Mouse (Mus musculus): ENCODE results near the gene Sall1. TPM values are rescaled to one million over a fixed set of nuclear protein-coding genes. Genes with fewer than 3 reads are reported as not detected.
A peak's percentile ranks its signal among the peaks of the same experiment; 100 is the strongest.

Gene Sall1
- polyA plus RNA-seq, 1 experiment, result 60.4 TPM

- Histone ChIP-seq H3K4me3 (ENCODE audit: low read depth, low read length) (no peak overlapping the region), H3K9me3 (replicated peaks; ENCODE audit: control insufficient read depth, insufficient read depth, low read length, poor library complexity, severe bottlenecking) (no peaks in the 10 kb centered on the region), H3K27ac (ENCODE audit: insufficient read depth, low read length) (peak overlapping the region; percentile 92), H3K36me3 (ENCODE audit: control insufficient read depth, insufficient read depth, low read length, poor library complexity, severe bottlenecking) (0 out of 2 replicates have a peak, but pooled peaks cover 2% of the 10 kb centered on the region), H3K9ac (ENCODE audit: low read depth, poor library complexity, severe bottlenecking) (peak overlapping the region; percentile 6), H3K4me1 (ENCODE audit: control insufficient read depth, insufficient read depth, low read length) (peaks cover 2% of the 10 kb centered on the region), H3K27me3 (ENCODE audit: control insufficient read depth, insufficient read depth, low read length, poor library complexity, severe bottlenecking) (no peaks in the 10 kb centered on the region)
- TF ChIP-seq POLR2A (IDR thresholded peaks at IDR 0.05; ENCODE audit: insufficient read depth, low read length) (no peak), EP300 (IDR thresholded peaks at IDR 0.05; ENCODE audit: insufficient read depth, low read depth, low read length) (peak; percentile 33; the same call in 1 of the 2 replicates), CTCF (IDR thresholded peaks at IDR 0.05; ENCODE audit: low read depth, low read length) (no peak)
Measured at GRCm38 (mm10) chr8:89063366-89064040, 19.5 kb upstream of the Sall1 start.

- H3K9me3 ChIP-seq (replicated peaks; ENCODE audit: control insufficient read depth, insufficient read depth, low read length, poor library complexity, severe bottlenecking), result no peaks in the 10 kb centered on the region
- no peak overlapping the region for H3K27ac ChIP-seq (ENCODE audit: insufficient read depth, low read length)
- H3K4me1 ChIP-seq (ENCODE audit: control insufficient read depth, insufficient read depth, low read length), result peaks cover 2% of the 10 kb centered on the region
- 0 out of 2 replicates have a peak, but pooled peaks cover 3% of the 10 kb centered on the region for H3K36me3 ChIP-seq (ENCODE audit: control insufficient read depth, insufficient read depth, low read length, poor library complexity, severe bottlenecking)
- H3K4me3 ChIP-seq (ENCODE audit: low read depth, low read length), result no peak overlapping the region
- no peaks in the 10 kb centered on the region for H3K27me3 ChIP-seq (ENCODE audit: control insufficient read depth, insufficient read depth, low read length, poor library complexity, severe bottlenecking)
- H3K9ac ChIP-seq (ENCODE audit: low read depth, poor library complexity, severe bottlenecking), result no peak overlapping the region
- TF ChIP-seq EP300 (IDR thresholded peaks at IDR 0.05; ENCODE audit: insufficient read depth, low read depth, low read length) (no peak), POLR2A (IDR thresholded peaks at IDR 0.05; ENCODE audit: insufficient read depth, low read length) (no peak), CTCF (IDR thresholded peaks at IDR 0.05; ENCODE audit: low read depth, low read length) (no peak)
Measured at GRCm38 (mm10) chr8:89060717-89061116, 16.8 kb upstream of the Sall1 start.

- no peaks in the 10 kb centered on the region for H3K27me3 ChIP-seq (ENCODE audit: control insufficient read depth, insufficient read depth, low read length, poor library complexity, severe bottlenecking)
- H3K9ac ChIP-seq (ENCODE audit: low read depth, poor library complexity, severe bottlenecking), result no peak overlapping the region
- H3K4me1 ChIP-seq (ENCODE audit: control insufficient read depth, insufficient read depth, low read length), result peaks cover 2% of the 10 kb centered on the region
- no peak overlapping the region for H3K4me3 ChIP-seq (ENCODE audit: low read depth, low read length)
- H3K36me3 ChIP-seq (ENCODE audit: control insufficient read depth, insufficient read depth, low read length, poor library complexity, severe bottlenecking), result 0 out of 2 replicates have a peak, but pooled peaks cover 3% of the 10 kb centered on the region
- no peak overlapping the region for H3K27ac ChIP-seq (ENCODE audit: insufficient read depth, low read length)
- TF ChIP-seq POLR2A (IDR thresholded peaks at IDR 0.05; ENCODE audit: insufficient read depth, low read length), result no peak
- TF ChIP-seq CTCF (IDR thresholded peaks at IDR 0.05; ENCODE audit: low read depth, low read length), result no peak
- TF ChIP-seq EP300 (IDR thresholded peaks at IDR 0.05; ENCODE audit: insufficient read depth, low read depth, low read length), result no peak
- no peaks in the 10 kb centered on the region for H3K9me3 ChIP-seq (replicated peaks; ENCODE audit: control insufficient read depth, insufficient read depth, low read length, poor library complexity, severe bottlenecking)
Measured at GRCm38 (mm10) chr8:89059507-89059906, 15.5 kb upstream of the Sall1 start.

GRCm38 (mm10) chr8:89052880-89053279 lies 8.9 kb upstream of the Sall1 start:
- Histone ChIP-seq H3K4me3 (ENCODE audit: low read depth, low read length) (peak overlapping the region; percentile 98), H3K27ac (ENCODE audit: insufficient read depth, low read length) (peak overlapping the region; percentile 72), H3K9me3 (replicated peaks; ENCODE audit: control insufficient read depth, insufficient read depth, low read length, poor library complexity, severe bottlenecking) (no peaks in the 10 kb centered on the region), H3K27me3 (ENCODE audit: control insufficient read depth, insufficient read depth, low read length, poor library complexity, severe bottlenecking) (no peaks in the 10 kb centered on the region), H3K9ac (ENCODE audit: low read depth, poor library complexity, severe bottlenecking) (peak overlapping the region; percentile 91), H3K36me3 (ENCODE audit: control insufficient read depth, insufficient read depth, low read length, poor library complexity, severe bottlenecking) (peaks cover 29% of the 10 kb centered on the region), H3K4me1 (ENCODE audit: control insufficient read depth, insufficient read depth, low read length) (peaks cover 2% of the 10 kb centered on the region)
- no peak for TF ChIP-seq EP300 (IDR thresholded peaks at IDR 0.05; ENCODE audit: insufficient read depth, low read depth, low read length)
- TF ChIP-seq CTCF (IDR thresholded peaks at IDR 0.05; ENCODE audit: low read depth, low read length), result no peak
- peak; percentile 33 for TF ChIP-seq POLR2A (IDR thresholded peaks at IDR 0.05; ENCODE audit: insufficient read depth, low read length)

GRCm38 (mm10) chr8:89046639-89047348 lies 2.8 kb upstream of the Sall1 start:
- peak overlapping the region; percentile 3 for H3K9ac ChIP-seq (ENCODE audit: low read depth, poor library complexity, severe bottlenecking)
- no peaks in the 10 kb centered on the region for H3K27me3 ChIP-seq (ENCODE audit: control insufficient read depth, insufficient read depth, low read length, poor library complexity, severe bottlenecking)

GRCm38 (mm10) chr8:89046226-89046625 lies 2.3 kb upstream of the Sall1 start:
- H3K4me3 ChIP-seq (ENCODE audit: low read depth, low read length), result peak overlapping the region; percentile 90
- no peaks in the 10 kb centered on the region for H3K9me3 ChIP-seq (replicated peaks; ENCODE audit: control insufficient read depth, insufficient read depth, low read length, poor library complexity, severe bottlenecking)
- peaks cover 2% of the 10 kb centered on the region for H3K4me1 ChIP-seq (ENCODE audit: control insufficient read depth, insufficient read depth, low read length)
- TF ChIP-seq POLR2A (IDR thresholded peaks at IDR 0.05; ENCODE audit: insufficient read depth, low read length), result peak; percentile 6
- no peak for TF ChIP-seq CTCF (IDR thresholded peaks at IDR 0.05; ENCODE audit: low read depth, low read length)
- peaks cover 27% of the 10 kb centered on the region for H3K36me3 ChIP-seq (ENCODE audit: control insufficient read depth, insufficient read depth, low read length, poor library complexity, severe bottlenecking)
- peak overlapping the region; percentile 77 for H3K27ac ChIP-seq (ENCODE audit: insufficient read depth, low read length)
- peak overlapping the region; percentile 100 for H3K9ac ChIP-seq (ENCODE audit: low read depth, poor library complexity, severe bottlenecking)
- no peaks in the 10 kb centered on the region for H3K27me3 ChIP-seq (ENCODE audit: control insufficient read depth, insufficient read depth, low read length, poor library complexity, severe bottlenecking)

More at GRCm38 (mm10) chr8:89046639-89047348, 2.8 kb upstream of the Sall1 start:
- peak overlapping the region; percentile 90 for H3K4me3 ChIP-seq (ENCODE audit: low read depth, low read length)
- H3K4me1 ChIP-seq (ENCODE audit: control insufficient read depth, insufficient read depth, low read length), result peaks cover 3% of the 10 kb centered on the region
- H3K36me3 ChIP-seq (ENCODE audit: control insufficient read depth, insufficient read depth, low read length, poor library complexity, severe bottlenecking), result peaks cover 30% of the 10 kb centered on the region
- H3K27ac ChIP-seq (ENCODE audit: insufficient read depth, low read length), result peak overlapping the region; percentile 55
- TF ChIP-seq POLR2A (IDR thresholded peaks at IDR 0.05; ENCODE audit: insufficient read depth, low read length) (peak; percentile 2), EP300 (IDR thresholded peaks at IDR 0.05; ENCODE audit: insufficient read depth, low read depth, low read length) (no peak)
- H3K9me3 ChIP-seq (replicated peaks; ENCODE audit: control insufficient read depth, insufficient read depth, low read length, poor library complexity, severe bottlenecking), result no peaks in the 10 kb centered on the region

All from ES-Bruce4 (cell line).